Mouse (Mus musculus): ENCODE measurements around the gene Hspa4.
A peak's percentile ranks its signal among the peaks of the same experiment; 100 is the strongest.
"Not testable (repeated sequence)": the region's sequence is repeated elsewhere in the genome, so short reads cannot be mapped to it uniquely, and the experiment has no call there.

Hspa4 gene

DNA sequence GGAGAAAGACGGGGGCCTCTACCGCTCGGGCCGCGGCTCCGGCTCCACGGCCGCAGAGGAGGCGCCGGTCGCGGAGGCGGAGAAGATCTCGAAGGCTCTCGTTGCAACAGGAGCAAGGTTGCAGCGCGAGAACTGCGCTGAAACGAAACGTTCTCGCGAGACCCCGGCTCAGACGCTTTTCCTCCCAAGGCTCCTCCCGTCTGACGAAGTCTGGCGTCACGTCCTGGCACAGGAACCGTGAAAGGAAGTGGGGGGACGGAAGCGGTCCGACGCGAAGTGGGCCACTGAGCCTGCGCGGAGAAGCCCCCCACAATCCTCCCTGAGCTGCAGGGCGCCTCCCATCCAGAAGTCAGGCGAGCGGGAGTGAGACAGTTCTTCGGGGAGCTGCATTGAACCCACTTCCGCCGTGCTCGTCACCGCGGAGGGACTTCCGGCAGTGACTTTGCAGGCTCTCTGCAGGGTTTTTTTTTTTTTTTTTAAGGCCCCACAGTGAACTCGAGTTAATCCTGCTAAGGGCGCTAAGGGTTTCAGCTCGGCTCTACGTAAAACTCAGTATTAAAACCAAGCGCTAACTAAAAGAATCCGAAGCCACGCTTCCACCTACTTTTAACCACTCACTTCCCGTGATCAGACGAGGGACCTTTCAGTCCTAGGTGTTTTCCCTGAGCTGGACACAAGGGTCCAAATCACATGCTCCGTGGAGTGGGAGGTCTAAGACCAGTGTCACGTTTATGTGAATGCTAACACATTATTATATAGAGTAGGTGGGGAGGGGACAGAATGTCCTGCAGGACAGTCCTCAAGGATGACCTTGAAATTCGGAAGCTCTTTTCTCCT is at the start of gene Hspa4:
Gene Hspa4 (minus strand): TSS at position 128 of the 837 bp plus-strand sequence.
- DNase-seq (ENCODE audit: low spot score), result peak; percentile 99

DNA sequence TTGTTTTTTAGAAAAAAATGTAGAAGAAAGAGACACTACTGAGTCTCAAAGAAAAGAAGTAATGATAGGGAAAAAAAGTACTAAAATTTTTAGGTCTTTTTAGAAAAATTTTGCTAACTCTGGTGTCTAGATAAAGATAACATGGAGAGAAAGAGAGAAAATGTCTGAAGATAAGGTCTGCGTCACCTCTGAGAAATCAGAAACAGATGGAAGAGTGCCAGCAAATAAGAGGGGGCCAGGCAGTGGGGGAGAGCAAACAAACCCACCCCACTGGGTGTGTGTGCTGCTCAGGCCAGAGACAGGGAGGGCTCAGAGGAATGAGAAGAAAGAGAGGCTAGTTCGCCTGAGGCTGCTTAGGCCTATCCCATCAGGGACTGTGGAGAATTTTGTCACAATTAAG is 45.5 kb upstream of the Hspa4 start:
- DNase-seq (ENCODE audit: low spot score), result no peak

DNA sequence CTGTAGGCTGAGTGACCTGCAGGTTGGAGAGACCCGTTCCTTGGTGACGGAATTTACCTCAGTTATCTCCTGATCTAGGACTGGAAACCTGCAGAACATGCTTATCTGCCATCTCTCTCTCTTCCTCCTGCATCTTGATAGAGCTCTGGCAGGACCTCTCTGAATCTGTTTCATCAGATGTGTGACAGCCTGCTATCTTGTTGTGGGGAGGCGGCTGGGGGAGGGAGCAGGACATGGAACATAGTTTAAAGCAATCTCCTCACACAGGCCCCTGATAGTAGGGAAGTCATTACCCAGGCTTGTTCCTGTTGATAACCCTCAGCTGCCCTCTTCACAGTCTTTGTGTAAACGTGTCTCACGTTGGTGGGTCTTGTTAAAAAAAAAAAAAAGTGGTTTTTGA is 45.1 kb upstream of the Hspa4 start:
- no peak for DNase-seq (ENCODE audit: low spot score)

DNA sequence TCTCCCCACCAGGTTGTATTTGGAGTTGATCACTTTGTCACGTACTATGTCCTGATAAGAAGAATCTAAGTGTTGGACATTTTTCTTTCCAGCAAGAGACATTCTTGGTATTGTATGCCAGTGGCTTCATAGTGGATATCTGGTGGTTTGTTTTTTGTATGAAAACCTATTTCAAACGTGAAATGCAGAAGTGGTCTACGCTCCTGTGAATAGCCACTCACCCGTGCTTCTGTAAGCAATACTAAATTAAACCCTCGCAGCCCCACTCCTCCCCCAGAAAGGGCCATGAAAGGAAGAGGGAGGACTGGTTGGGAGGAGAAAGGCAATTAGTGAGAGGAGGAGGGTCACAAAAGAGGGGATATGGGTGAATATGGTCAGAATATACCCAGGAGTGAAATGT is 42.5 kb upstream of the Hspa4 start:
- no peak for DNase-seq (ENCODE audit: low spot score)

DNA sequence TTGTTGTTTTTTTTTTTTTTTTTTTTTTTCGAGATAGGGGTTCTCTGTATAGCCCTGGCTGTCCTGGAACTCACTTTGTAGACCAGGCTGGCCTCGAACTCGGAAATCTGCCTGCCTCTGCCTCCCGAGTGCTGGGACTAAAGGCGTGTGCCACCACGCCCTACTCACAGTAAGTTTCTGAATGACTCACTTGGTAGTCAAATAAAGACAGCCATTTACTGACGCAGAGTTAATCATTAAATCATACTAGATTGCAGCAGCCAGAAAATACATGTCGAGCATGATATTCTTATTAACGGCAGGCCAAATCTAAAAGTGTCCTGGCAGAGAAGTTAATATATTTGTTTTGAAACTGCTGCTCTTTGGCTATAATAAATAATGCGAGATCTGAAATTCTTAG is 40.8 kb upstream of the Hspa4 start:
- DNase-seq (ENCODE audit: low spot score), result not testable (repeated sequence)

DNA sequence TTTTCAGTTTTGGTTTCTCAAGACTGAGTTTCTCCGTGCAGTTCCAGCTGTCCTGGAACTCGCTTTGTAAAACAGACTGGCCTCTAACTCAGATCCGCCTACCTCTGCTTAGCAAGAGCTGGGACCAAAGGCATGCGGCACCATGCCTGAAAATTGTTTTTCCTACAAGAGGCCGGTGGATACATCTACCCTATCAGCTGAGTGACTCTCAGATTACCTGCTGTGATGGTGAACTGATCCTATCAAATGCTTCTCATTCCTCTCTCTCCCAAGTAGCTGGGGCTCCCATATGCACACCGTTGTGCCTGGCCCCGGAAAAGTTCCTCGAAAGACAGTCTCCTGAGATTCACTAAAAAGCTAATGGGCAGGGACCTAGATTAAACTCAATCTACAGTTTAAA is 37.4 kb upstream of the Hspa4 start:
- no peak for DNase-seq (ENCODE audit: low spot score)

DNA sequence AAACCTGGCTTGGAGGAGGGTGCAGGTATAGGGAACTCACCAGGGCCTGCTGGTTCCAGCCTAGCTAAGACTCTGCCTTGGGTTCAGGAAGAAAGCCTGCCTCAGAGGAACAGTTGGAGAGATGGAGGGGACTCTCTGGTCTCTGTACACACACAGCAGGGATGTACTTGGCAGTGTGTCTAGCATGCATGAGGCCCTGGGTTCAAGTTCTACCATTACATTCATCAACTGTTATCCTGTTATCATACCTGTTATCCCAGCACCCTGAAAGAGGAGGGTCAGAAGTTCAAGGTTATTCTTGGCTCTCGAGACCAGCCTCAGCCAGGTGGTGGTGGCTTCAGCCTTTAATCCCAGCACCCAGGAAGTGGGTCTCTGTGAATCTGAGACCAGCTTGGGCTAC is 36.7 kb upstream of the Hspa4 start:
- DNase-seq (ENCODE audit: low spot score), result no peak

DNA sequence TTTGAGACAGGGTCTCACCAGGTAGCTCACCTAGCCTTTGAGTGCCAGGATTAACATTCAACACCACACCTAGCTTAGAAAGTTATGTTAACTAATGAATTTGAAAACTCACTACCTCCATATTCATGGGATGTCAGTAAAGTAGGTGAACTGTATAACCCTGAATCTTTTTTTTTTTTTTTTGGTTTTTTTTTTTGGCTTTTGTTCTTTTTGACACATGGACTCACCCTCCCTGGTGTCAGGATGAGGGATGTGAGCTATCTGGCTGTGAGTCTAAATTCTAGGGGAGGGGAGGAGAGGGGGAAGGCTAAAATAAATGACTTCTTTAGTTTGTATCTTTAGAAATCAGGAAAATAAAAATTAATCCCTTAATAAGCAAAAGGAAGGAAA is 35.9 kb upstream of the Hspa4 start:
- DNase-seq (ENCODE audit: low spot score), result no peak

DNA sequence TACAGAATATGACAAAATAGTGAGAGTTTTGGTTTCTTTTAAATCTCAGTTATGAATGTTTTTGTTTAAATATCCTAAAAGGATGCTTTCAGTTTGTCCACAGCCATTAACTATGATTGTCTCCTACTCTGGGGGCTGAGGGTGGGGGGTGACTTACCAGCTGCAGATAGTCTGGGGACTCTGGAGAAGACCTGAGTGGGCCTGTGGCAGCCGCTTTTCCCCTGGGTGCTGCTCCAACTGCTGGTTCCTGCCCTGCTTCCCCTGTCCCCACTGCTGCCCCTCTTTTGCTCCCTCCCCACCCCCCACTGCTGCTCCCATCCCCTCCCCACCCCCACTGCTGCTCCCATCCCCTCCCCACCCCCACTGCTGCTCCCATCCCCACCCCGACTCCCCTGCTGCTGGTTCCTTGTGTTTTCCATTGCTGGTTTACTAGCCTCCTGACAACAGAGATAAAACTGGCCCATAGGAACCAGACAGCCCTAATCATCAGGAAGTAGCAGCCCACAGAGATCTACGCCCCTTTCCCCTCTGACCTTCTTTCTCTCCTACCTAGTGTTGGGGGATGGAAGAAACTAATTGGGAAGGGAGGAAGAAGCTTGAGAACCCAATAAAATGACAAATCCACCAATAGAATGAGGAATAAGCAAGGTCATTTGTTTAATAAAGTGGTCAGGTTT is 35.4 kb upstream of the Hspa4 start:
- DNase-seq (ENCODE audit: low spot score), result no peak

DNA sequence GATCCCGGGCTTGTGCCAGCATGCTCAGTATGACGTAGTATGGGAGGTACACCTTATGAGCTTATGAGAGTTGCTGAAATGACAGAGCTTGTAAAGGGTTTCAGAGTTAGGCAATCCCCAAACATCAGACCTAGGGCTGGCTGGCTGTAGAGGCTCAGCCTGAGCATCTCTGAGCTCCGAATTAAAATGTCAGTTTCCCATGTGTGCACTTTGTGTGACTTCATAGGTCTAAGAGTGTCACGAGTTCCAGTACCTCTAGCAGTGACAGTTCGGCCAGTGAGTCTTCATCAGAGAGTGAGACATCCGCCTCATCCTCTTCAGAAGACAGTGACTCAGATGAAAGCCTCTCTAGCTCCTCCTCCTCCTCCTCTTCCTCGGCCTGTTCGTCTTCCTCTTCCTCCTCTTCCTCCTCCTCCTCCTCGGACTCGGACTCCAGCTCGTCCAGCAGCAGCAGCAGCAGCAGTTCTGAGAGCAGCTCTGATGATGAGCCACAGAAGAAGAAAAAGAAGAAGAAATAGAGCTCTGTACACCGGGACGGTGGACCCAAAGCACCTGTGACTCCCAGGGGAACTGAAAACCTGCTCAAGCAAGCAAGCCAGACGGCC is 31.9 kb upstream of the Hspa4 start:
- no peak for DNase-seq (ENCODE audit: low spot score)

DNA sequence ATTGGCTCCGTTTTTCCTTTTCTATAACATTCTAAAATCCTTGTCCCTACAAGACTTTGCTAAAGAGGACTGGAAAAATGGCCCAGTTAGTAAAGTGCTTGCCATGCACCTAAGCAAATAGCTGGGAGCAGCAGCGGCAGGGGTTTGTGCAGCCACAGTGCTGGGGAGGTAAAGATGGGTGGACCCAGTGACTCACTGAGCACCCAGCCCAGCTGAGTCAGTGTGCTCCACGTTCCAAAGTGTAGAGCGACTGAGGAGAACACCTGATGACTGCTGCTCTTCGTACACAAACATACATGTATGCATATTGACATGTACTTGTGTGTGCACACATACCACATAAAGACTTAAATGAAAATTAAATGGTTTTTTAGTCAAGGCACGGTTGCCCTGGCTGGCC is 30.9 kb upstream of the Hspa4 start:
- DNase-seq (ENCODE audit: low spot score), result no peak

DNA sequence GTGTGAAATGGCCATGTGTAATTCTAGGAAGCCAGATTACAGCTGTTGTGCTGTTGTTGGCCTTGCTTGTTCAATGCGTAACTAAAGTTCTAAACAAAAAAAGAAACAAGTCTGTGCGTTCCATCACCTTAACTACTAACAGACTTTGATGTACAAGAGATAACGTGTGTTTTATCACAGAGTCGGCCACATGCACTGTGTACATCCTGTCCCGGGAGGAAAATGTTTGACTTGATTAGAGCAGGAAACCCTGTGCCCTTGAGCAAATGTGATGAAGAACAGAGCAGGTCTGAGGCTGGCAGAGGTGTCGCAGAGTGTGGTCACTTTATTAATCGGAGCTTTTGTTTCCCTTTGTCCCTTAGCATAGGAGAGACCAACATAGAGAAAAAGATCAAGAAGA is 30.1 kb upstream of the Hspa4 start:
- peak; percentile 22 for DNase-seq (ENCODE audit: low spot score)

DNA sequence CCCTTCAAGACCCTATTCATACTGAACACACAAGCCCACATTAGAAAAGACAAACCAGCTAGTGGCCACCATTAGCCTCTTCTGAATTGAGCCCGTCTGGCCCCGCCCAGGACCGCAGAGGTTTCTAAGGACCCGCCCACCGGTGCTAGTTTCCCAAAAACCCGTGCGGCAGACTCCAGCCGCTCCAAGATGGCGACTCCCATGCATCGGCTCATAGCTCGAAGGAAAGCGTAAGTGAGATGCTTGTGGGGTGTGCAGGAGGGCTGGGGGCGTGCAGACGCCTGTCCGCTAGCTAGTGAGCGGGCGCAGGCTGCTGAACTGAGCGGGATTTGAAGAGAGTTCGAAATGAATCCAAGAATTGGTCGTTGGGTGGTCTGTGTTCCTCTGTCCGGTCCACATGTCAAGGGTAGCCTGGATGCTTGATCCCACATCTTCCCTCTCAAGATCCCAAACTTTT is 24.3 kb upstream of the Hspa4 start, which contains the start of gene Zcchc10:
Gene Zcchc10 (plus strand): TSS at position 168 of the 457 bp plus-strand sequence.
- DNase-seq (ENCODE audit: low spot score), result peak; percentile 89

DNA sequence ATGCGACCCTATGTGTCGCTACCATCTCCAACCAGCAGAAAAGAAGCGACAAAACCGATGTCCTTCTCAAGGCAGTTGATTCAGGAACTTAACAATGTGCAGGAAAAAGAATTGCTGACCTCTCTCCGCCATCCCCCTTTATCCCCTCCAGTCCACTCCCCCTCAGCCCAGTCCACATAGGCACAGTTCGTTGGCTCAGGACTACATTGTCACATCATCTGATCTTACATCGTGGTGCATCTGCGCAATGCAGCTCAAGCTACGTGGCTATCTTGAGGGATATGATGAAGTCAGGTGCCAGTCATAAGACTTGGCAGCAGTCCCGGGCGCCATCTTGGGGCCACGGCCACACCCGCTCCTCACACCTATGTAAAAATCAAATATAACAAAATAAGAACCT is 19.6 kb upstream of the Hspa4 start:
- DNase-seq (ENCODE audit: low spot score), result not testable (repeated sequence)

DNA sequence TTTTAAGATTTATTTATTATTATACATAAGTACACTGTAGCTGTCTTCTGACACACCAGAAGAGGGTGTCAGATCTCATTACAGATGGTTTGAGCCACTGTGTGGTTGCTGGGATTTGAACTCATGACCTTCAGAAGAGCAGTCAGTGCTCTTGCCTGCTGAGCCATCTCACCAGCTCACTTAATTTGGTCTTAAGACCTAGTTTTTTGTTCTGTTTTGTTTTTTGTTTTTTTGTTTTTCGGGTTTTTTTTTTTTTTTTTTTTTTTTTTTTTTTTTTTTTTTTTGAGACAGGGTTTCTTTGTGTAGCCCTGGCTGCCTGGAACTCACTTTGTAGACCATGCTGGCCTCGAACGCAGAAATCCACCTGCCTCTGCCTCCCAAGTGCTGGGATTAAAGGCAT is 18.3 kb upstream of the Hspa4 start:
- DNase-seq (ENCODE audit: low spot score), result not testable (repeated sequence)

DNA sequence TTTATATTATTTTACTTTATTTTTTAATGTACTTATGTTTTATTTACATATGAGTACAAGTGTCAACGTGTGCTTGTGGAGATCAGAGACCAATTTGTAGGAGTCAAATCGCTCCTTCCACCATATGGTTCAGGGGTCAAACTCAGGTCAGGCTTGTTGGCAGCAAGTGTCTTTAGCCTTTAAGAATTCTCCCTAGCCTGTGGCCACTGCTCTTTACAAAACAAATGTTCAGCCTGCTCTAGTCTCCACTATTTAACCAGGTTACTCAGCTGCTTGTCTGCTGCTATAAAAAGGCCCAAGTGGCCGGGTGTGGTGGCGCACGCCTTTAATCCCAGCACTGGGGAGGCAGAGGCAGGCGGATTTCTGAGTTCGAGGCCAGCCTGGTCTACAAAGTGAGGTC is 17.8 kb upstream of the Hspa4 start:
- DNase-seq (ENCODE audit: low spot score), result no peak

DNA sequence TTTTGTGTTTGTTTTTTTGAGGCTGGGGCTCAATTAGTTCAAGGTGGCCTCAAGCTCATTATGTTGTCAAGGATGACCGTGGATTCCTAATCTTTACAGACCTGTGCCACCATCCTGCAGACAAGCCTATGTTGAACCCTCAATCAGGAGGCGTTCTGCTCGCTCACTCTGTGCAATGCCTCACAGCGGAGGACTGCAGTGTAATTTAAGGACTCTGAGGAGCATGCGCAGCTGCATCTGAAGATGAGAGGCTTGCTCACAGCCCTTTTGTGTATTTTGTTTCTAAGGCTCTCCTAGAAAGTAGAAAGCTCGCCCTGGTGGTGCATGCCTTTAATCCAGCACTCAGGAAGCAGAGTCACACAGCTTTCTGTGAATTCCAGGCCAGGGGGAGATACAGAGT is 16.7 kb upstream of the Hspa4 start:
- no peak for DNase-seq (ENCODE audit: low spot score)

DNA sequence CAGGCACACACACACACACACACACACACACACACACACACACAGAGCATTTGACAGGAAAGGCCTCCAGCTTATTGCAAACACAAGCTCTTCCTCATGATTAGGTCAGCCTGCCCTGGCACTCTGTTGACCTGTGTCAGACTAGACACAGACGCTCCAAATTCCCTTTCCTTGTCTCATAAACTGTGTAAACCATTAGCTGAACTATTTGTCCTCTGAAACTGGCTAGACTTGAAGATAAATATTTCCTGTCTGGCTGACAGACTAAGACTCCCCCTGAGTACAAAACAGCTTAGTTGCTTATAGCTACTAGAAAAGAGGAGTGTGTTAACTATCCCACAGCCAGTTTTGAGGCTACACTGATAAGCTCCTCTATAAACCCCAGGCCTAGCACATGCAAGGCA is 14.5 kb upstream of the Hspa4 start:
- no peak for DNase-seq (ENCODE audit: low spot score)

DNA sequence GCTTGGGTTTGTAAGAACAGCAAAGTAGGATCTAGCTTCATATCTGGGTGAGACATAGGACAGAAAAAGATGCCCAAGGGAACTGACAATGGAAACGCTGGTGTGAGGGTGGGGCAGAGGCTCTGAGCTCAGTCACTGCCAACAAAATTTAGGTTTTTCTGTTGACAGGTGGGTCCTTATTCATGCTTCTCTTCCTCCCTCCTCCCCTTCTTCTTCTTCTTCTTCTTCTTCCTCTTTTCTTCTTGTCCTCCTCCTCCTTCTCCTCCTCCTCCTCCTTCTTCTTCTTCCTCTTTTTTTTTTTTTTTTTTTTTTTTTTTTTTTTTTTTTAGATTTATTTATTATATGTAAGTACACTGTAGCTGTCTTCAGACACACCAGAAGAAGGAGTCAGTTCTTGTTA is 12.6 kb upstream of the Hspa4 start:
- DNase-seq (ENCODE audit: low spot score), result not testable (repeated sequence)

DNA sequence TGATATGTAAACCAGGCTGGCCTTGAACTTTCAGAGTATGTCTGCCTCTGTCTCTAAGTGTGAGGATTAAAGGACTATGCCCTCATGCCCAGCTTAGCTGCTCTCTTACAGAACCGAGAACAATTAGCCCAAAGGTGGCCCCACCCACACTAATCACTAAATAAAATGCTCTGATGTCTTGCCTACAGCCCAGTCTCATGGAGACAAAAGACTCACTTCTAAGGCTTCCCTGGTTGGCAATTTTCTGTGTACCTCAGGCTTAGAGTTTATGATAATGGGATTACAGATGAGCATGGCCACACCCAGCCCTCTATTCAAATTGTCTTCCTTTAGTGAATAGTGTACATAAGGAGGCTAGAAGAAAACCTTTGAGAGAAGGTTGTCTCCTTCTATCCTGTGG is 11.1 kb upstream of the Hspa4 start:
- no peak for DNase-seq (ENCODE audit: low spot score)

DNA sequence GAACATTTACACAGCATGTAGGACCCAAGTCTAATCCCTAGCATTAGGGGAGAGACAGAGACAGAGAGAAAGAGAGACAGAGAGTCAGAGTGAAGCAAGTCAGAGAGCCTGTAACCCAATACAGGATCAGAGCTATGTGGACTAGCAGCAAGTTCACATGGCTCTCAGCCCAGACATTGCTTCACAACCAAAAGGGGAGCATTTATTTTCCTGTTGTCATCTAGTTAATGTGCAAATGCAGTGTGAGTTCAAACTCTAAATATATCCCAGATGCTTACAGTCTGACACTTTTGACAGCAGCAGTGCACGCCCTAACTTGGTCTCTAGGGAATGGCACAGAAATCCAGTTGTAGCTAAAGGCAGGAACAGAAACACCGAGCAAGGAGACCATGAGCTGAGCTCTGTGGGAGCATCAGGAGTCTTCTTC is 8.6 kb upstream of the Hspa4 start:
- no peak for DNase-seq (ENCODE audit: low spot score)

DNA sequence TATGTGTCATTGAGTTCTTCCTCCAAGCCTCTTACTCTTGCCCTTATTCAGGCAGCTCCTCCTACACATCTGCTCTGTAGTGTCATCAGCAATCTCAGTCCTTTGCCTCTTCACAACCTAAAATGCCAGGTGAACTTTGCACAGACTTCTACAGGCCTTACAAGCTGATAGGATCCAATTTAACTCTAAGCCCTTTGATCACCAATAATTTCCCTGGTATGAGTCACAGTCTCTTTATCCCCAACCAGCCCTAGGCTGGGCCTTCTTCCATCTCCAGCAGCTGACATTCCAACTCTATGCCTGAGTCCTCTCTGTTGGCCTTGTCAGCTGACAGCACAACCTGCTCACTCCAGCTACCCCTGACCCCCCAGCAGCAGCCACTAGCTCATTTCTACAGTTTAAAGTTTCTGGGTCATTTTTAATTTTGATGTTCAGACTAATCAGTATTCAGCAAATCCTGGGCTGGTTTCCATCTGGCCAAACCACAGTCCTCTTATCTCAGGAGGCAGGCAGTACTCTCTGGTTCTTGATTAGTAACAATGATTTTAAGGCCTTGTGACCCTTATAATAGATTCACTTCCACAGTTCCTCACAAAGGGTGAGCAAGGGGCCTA is 8.1 kb upstream of the Hspa4 start:
- DNase-seq (ENCODE audit: low spot score), result no peak

All from T-cell, adult 2 months (primary cell).